Mouse (Mus musculus) heart, embryonic 11.5 days (tissue): ENCODE results near the gene Epas1. TPM values are rescaled to one million over a fixed set of nuclear protein-coding genes. Genes with fewer than 3 reads are reported as not detected.
A peak's percentile ranks its signal among the peaks of the same experiment; 100 is the strongest.

Experiments used
- ATAC-seq: fragments of 200-750 bp; cut with Nextera tagmentation; replicated peaks from 2 replicates; pipeline ENCODE4 v1.8.0; 2017; ENCODE audit warnings: moderate library complexity; ENCODE audit not compliant: insufficient number of reproducible peaks, low FRiP score, low TSS enrichment
- H3K27ac ChIP-seq: fragments of 300-500 bp; sonication (generic); 2 replicates; pipeline ENCODE4 v1.5.1; 2014; ENCODE audit warnings: mild to moderate bottlenecking, low read depth, low read length
- H3K27me3 ChIP-seq: fragments of 300-500 bp; sonication (generic); 2 replicates; pipeline ENCODE4 v1.6.1; 2014; ENCODE audit warnings: mild to moderate bottlenecking, low read length, mixed read lengths; ENCODE audit not compliant: control insufficient read depth, insufficient read depth
- H3K36me3 ChIP-seq: fragments of 300-500 bp; sonication (generic); 2 replicates; pipeline ENCODE4 v1.6.1; 2014; ENCODE audit warnings: mild to moderate bottlenecking, low read length, moderate library complexity, mixed read lengths; ENCODE audit not compliant: control insufficient read depth, insufficient read depth
- H3K4me1 ChIP-seq: fragments of 300-500 bp; sonication (generic); 2 replicates; pipeline ENCODE4 v1.6.1; 2014; ENCODE audit warnings: low read length; ENCODE audit not compliant: control insufficient read depth, insufficient read depth
- H3K4me2 ChIP-seq: fragments of 300-500 bp; sonication (generic); 2 replicates; pipeline ENCODE4 v1.6.1; 2014; ENCODE audit warnings: mild to moderate bottlenecking, moderate library complexity
- H3K4me3 ChIP-seq: fragments of 300-500 bp; sonication (generic); 2 replicates; pipeline ENCODE4 v1.5.1; 2014; ENCODE audit warnings: low read depth, low read length
- H3K9ac ChIP-seq: fragments of 300-500 bp; sonication (generic); 2 replicates; pipeline ENCODE4 v1.6.1; 2014; ENCODE audit warnings: mild to moderate bottlenecking, low read depth, low read length, moderate library complexity
- H3K9me3 ChIP-seq: fragments of 300-500 bp; sonication (generic); replicated peaks from 2 replicates; pipeline ENCODE4 v1.6.1; 2016; ENCODE audit warnings: low read length; ENCODE audit not compliant: control insufficient read depth
- WGBS: fragments of 180-500 bp; shearing (Covaris S2); extraction: QIAGEN DNeasy Blood & Tissue Kit; methylation state at CpG from one replicate; pipeline ENCODE4 v1.1.7; 2014; ENCODE audit not compliant: insufficient replicate concordance; 5-methylcytosine and 5-hydroxymethylcytosine counted together
- polyA plus RNA-seq: library from polyadenylated mRNA; unstranded; fragments of >200 nt; fragmentation: Nextera tagmentation; extraction: Ambion mirVana; gene quantifications from 2 replicates; pipeline ENCODE4 v1.2.1, GENCODE M21; 2014

The Epas1 gene
- polyA plus RNA-seq, 1 experiment from 2014 or later: 11.5 TPM

DNA sequence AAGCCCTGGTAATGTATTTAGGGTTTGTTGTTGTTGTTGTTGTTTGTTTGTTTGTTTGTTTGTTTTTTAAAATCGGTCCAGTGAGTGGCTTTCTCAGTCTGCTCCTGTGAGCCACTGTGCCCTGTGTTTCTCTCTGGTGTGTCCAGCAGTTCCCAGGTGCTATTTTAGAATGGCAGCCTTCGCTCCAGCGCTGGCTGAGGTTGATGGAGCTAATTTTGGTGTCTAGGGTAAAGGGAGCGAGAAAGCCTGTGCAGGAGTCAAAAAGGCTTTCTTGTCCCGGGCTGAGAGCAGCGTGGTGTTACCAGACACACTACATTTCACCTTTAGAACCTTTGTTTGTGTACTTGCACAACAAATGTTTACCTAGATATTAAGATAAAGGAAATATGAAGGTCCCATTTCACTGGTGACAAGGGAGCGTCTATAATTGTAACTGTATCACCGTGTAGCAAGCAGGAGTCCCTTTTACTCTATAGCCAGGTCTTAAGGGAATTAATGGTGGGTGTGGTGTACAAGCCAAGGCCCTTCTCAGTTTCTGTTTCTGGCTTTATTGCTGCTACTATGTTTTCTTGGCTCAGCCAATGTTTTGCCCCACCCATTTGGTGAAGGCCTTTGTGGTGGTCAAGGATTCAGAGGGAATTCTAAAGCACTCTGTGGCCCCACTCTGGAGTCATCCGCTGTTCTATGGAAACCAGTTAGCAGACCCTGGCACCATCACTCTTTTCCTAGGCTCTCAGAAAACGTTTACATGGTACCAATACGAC lies 9.2 kb downstream of the Epas1 start:
- Histone ChIP-seq H3K36me3 (no peaks in the 10 kb centered on the region), H3K27ac (no peak overlapping the region), H3K9ac (no peak overlapping the region), H3K4me2 (no peak overlapping the region), H3K4me1 (no peaks in the 10 kb centered on the region; the same call in 1 of the 2 replicates), H3K27me3 (no peaks in the 10 kb centered on the region), H3K9me3 (no peaks in the 10 kb centered on the region), H3K4me3 (no peak overlapping the region)
- no peak for ATAC-seq
- 65% methylated on average over 11 of the region's 11 CpGs for WGBS

DNA sequence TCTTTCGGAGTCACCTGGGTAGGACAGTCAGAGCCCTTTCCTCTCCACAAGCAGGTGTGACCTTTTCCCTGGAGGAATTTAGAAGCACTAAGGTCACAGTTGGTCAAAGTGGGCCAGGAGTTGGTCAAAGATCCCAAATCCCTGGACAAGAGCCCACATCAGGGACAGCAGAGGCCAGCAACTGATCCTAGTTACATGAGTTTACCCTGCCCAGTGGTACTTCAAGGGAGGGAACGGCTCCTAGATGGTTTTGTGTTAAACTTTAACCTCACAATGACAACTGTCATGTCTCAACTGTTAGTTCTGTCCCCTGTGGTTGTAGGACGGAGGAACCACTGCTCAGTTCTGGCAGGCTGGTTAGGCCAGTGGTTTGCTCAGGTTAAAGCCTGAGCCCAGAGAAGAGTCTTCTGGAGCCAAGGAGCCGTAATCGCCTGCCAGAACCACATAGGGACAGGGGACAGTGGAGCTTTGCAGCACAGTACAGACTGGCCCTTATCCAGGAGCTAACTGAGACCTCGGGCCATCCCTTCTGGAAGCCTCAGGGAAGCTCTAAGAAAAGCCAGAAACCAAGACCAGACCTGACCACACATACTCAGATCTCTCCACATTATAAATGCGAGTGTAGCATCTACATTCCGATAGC lies 12.4 kb downstream of the Epas1 start:
- Histone ChIP-seq H3K4me1 (peaks cover 15% of the 10 kb centered on the region), H3K36me3 (no peaks in the 10 kb centered on the region), H3K9ac (no peak overlapping the region), H3K4me2 (no peak overlapping the region), H3K9me3 (no peaks in the 10 kb centered on the region), H3K27ac (no peak overlapping the region), H3K27me3 (no peaks in the 10 kb centered on the region), H3K4me3 (no peak overlapping the region)
- 86% methylated on average over 8 of the region's 8 CpGs for WGBS
- ATAC-seq: no peak

DNA sequence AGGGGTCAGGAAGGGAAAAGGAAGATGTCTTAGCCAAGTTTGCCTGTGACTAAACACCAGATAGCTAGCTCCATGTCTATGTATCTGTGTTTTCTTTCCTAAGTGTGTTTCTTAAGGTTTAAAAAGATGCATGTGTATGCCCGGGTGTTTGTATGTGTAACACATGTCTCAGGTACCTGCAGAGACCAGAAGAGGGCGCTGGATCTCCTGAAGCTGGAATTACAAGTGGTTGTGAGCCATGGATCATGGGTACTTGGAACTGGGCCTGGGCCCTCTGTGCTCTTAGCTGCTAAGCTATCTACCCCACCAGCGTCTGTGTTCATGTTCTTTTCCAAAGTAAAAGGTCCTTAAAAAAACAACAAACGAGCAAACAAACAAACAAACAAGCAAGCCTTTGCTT lies 12.9 kb downstream of the Epas1 start:
- Histone ChIP-seq H3K4me1 (peaks cover 19% of the 10 kb centered on the region), H3K9ac (no peak overlapping the region), H3K27me3 (no peaks in the 10 kb centered on the region), H3K27ac (no peak overlapping the region), H3K36me3 (no peaks in the 10 kb centered on the region), H3K4me3 (no peak overlapping the region), H3K9me3 (no peaks in the 10 kb centered on the region), H3K4me2 (no peak overlapping the region)
- WGBS: 90% methylated on average over 4 of the region's 4 CpGs
- ATAC-seq: no peak

DNA sequence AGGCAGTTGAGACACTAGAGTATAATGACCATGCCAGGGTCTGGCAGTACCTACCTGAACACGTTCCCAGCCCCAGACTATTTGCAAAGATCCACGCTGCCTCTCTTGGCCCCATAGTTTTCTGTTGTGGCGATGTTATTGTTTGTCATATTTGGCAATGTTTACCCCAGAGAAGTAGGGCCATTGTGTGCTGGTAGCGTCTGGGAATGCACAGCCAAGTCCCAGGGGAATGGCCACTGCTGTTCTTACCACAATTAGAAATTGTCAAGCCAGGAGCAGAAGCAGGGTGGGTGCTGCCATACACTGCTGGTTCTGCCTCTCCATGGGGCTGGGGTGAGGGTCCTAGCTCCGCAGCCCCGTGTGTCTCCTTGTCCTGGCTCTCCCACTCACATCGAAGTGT lies 15.1 kb downstream of the Epas1 start:
- Histone ChIP-seq H3K27ac (no peak overlapping the region), H3K9me3 (no peaks in the 10 kb centered on the region), H3K36me3 (no peaks in the 10 kb centered on the region), H3K4me2 (no peak overlapping the region), H3K4me3 (no peak overlapping the region), H3K4me1 (peaks cover 22% of the 10 kb centered on the region), H3K27me3 (no peaks in the 10 kb centered on the region), H3K9ac (no peak overlapping the region)
- ATAC-seq: no peak
- 80% methylated on average over 7 of the region's 7 CpGs for WGBS

DNA sequence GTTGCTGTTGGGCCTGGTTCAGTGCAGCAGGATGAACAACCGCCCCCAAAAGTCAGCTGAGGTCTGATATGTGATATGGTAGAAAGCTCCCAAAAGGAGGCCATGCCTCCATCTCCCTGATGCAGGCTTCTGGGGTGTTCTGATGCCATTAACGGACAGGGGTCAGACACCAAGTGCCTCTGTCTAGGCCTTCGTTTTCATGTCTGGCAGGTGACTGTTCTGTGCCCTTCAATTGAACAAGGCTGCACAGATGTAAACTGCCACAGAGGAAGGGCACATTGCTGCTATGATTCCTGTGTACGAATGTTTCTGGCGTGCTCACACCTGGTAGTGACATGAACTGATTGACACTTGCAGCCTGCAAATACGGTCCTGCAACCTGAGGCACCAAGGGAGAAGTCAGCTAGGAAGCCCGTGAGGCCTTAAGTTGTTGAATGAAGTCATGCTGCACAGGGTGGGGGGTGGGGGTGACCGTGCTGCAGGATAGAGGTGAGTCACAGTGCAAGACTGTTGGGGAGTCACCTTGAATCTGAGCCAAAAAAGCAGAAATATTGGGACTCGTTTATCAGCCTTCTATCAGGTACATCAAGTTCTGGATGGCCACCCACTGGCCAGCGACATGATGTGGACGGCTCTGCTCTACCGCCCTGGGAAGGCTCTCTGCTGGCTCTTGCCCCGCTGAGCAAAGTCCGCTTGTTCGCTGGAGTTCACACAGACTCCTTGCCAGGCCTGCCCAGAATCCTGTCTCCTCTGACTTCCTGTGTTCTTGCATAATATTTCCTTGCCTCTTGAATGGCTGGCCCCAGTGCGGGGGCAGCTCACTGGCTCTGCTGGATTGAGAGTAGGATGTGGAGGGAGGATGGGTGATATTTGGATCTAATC lies 16.1 kb downstream of the Epas1 start:
- Histone ChIP-seq H3K4me3 (no peak overlapping the region), H3K27ac (peak overlapping the region; percentile 51; the same call in 1 of the 2 replicates), H3K4me2 (no peak overlapping the region), H3K36me3 (no peaks in the 10 kb centered on the region), H3K9me3 (no peaks in the 10 kb centered on the region), H3K27me3 (no peaks in the 10 kb centered on the region), H3K4me1 (peaks cover 22% of the 10 kb centered on the region), H3K9ac (no peak overlapping the region)
- WGBS: 61% methylated on average over 16 of the region's 16 CpGs
- peak; percentile 66 for ATAC-seq

DNA sequence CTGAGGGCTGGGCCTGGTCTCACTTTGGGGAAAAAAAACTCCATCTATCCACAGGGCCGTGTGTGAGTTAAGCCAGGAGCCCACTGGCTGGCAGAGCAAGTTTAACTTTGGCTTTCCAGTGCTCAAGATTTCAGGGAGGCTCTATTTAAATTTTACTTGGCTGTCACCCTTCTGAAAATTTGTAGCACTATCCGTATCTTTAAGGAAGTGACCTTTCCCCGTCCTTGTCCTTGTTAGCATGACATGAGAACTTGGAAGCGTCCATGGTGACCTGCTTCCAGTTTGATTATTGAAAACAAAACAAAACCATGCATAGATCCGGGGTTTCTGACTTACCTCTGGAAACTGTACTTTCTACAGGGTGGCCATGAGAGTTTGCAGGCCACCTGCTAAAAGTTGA lies 17.3 kb downstream of the Epas1 start:
- 18% methylated on average over 5 of the region's 5 CpGs for WGBS
- Histone ChIP-seq H3K4me1 (peaks cover 22% of the 10 kb centered on the region), H3K27ac (peak overlapping the region; percentile 36)

DNA sequence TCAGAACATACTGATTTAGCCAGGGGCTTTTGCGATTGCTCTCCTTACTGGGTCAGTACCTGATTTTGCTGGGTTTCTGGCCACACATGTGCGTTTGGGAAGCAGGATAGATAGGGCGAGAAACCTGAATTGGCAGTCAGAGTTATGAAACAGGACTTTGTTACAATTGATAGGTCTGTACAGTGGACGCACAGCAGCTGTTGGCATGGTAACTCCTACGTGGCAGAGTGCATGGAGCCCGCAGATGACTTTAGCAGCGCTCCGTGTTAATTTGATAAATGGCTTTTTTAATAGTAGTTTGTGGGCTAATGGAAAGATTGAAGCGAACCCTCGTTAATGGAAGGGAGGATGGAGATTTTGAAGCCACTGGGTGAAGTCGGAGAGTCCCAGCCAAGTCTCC lies 18.5 kb downstream of the Epas1 start:
- H3K4me3 ChIP-seq: no peak overlapping the region
- H3K4me2 ChIP-seq: no peak overlapping the region
- 68% methylated on average over 11 of the region's 11 CpGs for WGBS
- H3K36me3 ChIP-seq: no peaks in the 10 kb centered on the region
- no peak overlapping the region for H3K9ac ChIP-seq
- H3K4me1 ChIP-seq: peaks cover 22% of the 10 kb centered on the region
- no peaks in the 10 kb centered on the region for H3K9me3 ChIP-seq
- ATAC-seq: no peak
- H3K27me3 ChIP-seq: no peaks in the 10 kb centered on the region
- no peak overlapping the region for H3K27ac ChIP-seq

More for the DNA sequence above, 17.3 kb downstream of the Epas1 start:
- H3K27me3 ChIP-seq: no peaks in the 10 kb centered on the region
- no peaks in the 10 kb centered on the region for H3K9me3 ChIP-seq
- ATAC-seq: no peak
- H3K4me2 ChIP-seq: peak overlapping the region; percentile 16; the same call in 1 of the 2 replicates
- H3K36me3 ChIP-seq: no peaks in the 10 kb centered on the region
- no peak overlapping the region for H3K9ac ChIP-seq
- no peak overlapping the region for H3K4me3 ChIP-seq

DNA sequence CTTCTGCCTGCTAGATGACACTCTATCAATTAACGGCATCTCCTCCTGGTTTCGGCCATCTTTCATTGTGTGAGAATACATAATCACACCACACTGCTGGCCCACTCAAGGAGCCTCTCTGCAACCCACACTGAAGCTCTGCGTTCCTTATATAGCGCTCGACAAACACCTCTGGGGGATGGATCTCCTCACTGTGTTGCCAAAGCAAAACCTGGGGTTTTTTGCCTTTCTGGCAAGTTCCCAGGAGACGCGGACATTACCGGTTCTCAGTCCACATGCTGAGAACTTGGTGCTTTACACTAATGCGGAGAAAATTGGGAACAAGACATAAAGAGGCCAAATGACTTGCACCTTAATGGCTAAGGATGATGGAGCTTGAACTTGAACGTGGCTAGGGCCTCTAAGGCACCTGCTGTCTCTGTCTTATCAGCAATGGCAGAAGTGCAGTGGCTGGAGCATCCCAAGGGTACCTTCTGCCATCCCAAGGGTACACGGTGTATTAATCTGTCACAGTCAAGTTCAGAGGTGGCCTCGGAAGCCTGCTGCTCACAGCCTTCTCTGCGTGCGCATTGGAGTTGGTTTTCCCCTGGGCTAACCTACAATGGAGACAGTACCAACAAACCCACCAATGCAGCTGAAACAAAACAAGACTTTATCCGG lies 19.6 kb downstream of the Epas1 start:
- Histone ChIP-seq H3K4me1 (peaks cover 22% of the 10 kb centered on the region), H3K36me3 (no peaks in the 10 kb centered on the region), H3K4me3 (no peak overlapping the region), H3K27ac (no peak overlapping the region), H3K4me2 (no peak overlapping the region), H3K9me3 (no peaks in the 10 kb centered on the region), H3K9ac (no peak overlapping the region), H3K27me3 (no peaks in the 10 kb centered on the region)
- WGBS: 81% methylated on average over 15 of the region's 15 CpGs
- no peak for ATAC-seq
